Mouse (Mus musculus) liver, embryonic 13.5 days (tissue): ENCODE measurements around the gene Cntn2. TPM values are rescaled to one million over a fixed set of nuclear protein-coding genes. Genes with fewer than 3 reads are reported as not detected.

ENCODE experiments used
- ATAC-seq: fragments of 200-750 bp; cut with Nextera tagmentation; 2 replicates; pipeline ENCODE4 v1.8.0; 2017; ENCODE audit warnings: low read depth, mild to moderate bottlenecking, moderate number of reproducible peaks, moderate library complexity
- DNase-seq: peaks from one replicate; pipeline ENCODE4 v3.0.0; 2022
- H3K27ac ChIP-seq: fragments of 300-500 bp; sonication (generic); 2 replicates; pipeline ENCODE4 v1.5.1; 2015; ENCODE audit warnings: moderate library complexity, mild to moderate bottlenecking, inconsistent platforms
- H3K27me3 ChIP-seq: fragments of 300-500 bp; sonication (generic); 2 replicates; pipeline ENCODE4 v1.6.1; 2015; ENCODE audit warnings: mild to moderate bottlenecking, inconsistent platforms
- H3K36me3 ChIP-seq: fragments of 300-500 bp; sonication (generic); 2 replicates; pipeline ENCODE4 v1.6.1; 2015; ENCODE audit warnings: mild to moderate bottlenecking, inconsistent platforms
- H3K4me1 ChIP-seq: fragments of 300-500 bp; sonication (generic); replicated peaks from 2 replicates; pipeline ENCODE4 v1.6.1; 2015; ENCODE audit warnings: inconsistent platforms
- H3K4me2 ChIP-seq: fragments of 300-500 bp; sonication (generic); 2 replicates; pipeline ENCODE4 v1.6.1; 2015; ENCODE audit warnings: inconsistent platforms, mild to moderate bottlenecking, moderate library complexity
- H3K4me3 ChIP-seq: fragments of 300-500 bp; sonication (generic); replicated peaks from 2 replicates; pipeline ENCODE4 v1.5.1; 2015; ENCODE audit warnings: mild to moderate bottlenecking, inconsistent platforms
- H3K9ac ChIP-seq: fragments of 300-500 bp; sonication (generic); 2 replicates; pipeline ENCODE4 v1.6.1; 2015; ENCODE audit warnings: mild to moderate bottlenecking, inconsistent platforms
- H3K9me3 ChIP-seq: fragments of 300-500 bp; sonication (generic); replicated peaks from 2 replicates; pipeline ENCODE4 v1.6.1; 2016; ENCODE audit warnings: inconsistent platforms
- WGBS: fragments of 180-500 bp; shearing (Covaris S2); methylation state at CpG from one replicate; pipeline ENCODE4 v1.1.7; 2015; ENCODE audit not compliant: insufficient replicate concordance; 5-methylcytosine and 5-hydroxymethylcytosine counted together
- polyA plus RNA-seq: library from polyadenylated mRNA; unstranded; fragments of >200 nt; fragmentation: Nextera tagmentation; extraction: Ambion mirVana; gene quantifications from 2 replicates; pipeline ENCODE4 v1.2.1, GENCODE M21; 2015

Cntn2 gene
- polyA plus RNA-seq, 1 experiment from 2014 or later: 0.09 TPM

GRCm38 (mm10) chr1:132528071-132528470 lies 15.0 kb downstream of the Cntn2 start:
- no peaks in the 10 kb centered on the region for H3K36me3 ChIP-seq
- ATAC-seq: no peak
- 82% methylated on average over 13 of the region's 13 CpGs for WGBS
- no peak overlapping the region for H3K9ac ChIP-seq
- no peak for DNase-seq
- no peak overlapping the region for H3K4me2 ChIP-seq
- no peaks in the 10 kb centered on the region for H3K9me3 ChIP-seq
- no peak overlapping the region for H3K27ac ChIP-seq
- H3K27me3 ChIP-seq: peaks cover 23% of the 10 kb centered on the region
- no peak overlapping the region for H3K4me3 ChIP-seq
- H3K4me1 ChIP-seq: 0 out of 2 replicates have a peak, but pooled peaks cover 2% of the 10 kb centered on the region

GRCm38 (mm10) chr1:132525832-132526231 lies 17.2 kb downstream of the Cntn2 start:
- DNase-seq (peak; percentile 20), ATAC-seq (no peak)
- Histone ChIP-seq H3K9me3 (no peaks in the 10 kb centered on the region), H3K27me3 (peaks cover 3% of the 10 kb centered on the region; the same call in 1 of the 2 replicates), H3K4me1 (0 out of 2 replicates have a peak, but pooled peaks cover 2% of the 10 kb centered on the region), H3K36me3 (no peaks in the 10 kb centered on the region), H3K4me3 (no peak overlapping the region), H3K4me2 (no peak overlapping the region), H3K27ac (no peak overlapping the region), H3K9ac (no peak overlapping the region)
- 6% methylated on average over 10 of the region's 10 CpGs for WGBS

GRCm38 (mm10) chr1:132523920-132524319 lies 19.1 kb downstream of the Cntn2 start:
- H3K36me3 ChIP-seq: no peaks in the 10 kb centered on the region
- H3K4me3 ChIP-seq: no peak overlapping the region
- no peaks in the 10 kb centered on the region for H3K9me3 ChIP-seq
- H3K27ac ChIP-seq: no peak overlapping the region
- no peak overlapping the region for H3K9ac ChIP-seq
- peak; percentile 24 for DNase-seq
- H3K4me2 ChIP-seq: no peak overlapping the region
- no peak for ATAC-seq
- H3K4me1 ChIP-seq: no peaks in the 10 kb centered on the region; the same call in 1 of the 2 replicates
- H3K27me3 ChIP-seq: peaks cover 3% of the 10 kb centered on the region; the same call in 1 of the 2 replicates
- 17% methylated on average over 4 of the region's 4 CpGs for WGBS

GRCm38 (mm10) chr1:132523048-132523447 lies 20.0 kb downstream of the Cntn2 start:
- H3K27me3 ChIP-seq: peaks cover 3% of the 10 kb centered on the region; the same call in 1 of the 2 replicates
- H3K4me2 ChIP-seq: no peak overlapping the region
- H3K36me3 ChIP-seq: no peaks in the 10 kb centered on the region
- ATAC-seq (no peak), DNase-seq (no peak)
- H3K9ac ChIP-seq: no peak overlapping the region
- 70% methylated on average over 8 of the region's 8 CpGs for WGBS
- H3K27ac ChIP-seq: no peak overlapping the region
- H3K9me3 ChIP-seq: no peaks in the 10 kb centered on the region
- H3K4me3 ChIP-seq: no peak overlapping the region
- H3K4me1 ChIP-seq: no peaks in the 10 kb centered on the region; the same call in 1 of the 2 replicates

- Histone ChIP-seq H3K9ac (no peak overlapping the region), H3K4me2 (no peak overlapping the region), H3K36me3 (no peaks in the 10 kb centered on the region), H3K4me1 (no peaks in the 10 kb centered on the region; the same call in 1 of the 2 replicates), H3K9me3 (no peaks in the 10 kb centered on the region), H3K4me3 (no peak overlapping the region), H3K27me3 (peaks cover 3% of the 10 kb centered on the region; the same call in 1 of the 2 replicates), H3K27ac (no peak overlapping the region)
- DNase-seq (peak; percentile 39), ATAC-seq (peak; percentile 62; the same call in 1 of the 2 replicates)
- 11% methylated on average over 5 of the region's 6 CpGs for WGBS
Observed at GRCm38 (mm10) chr1:132520764-132521163, 22.3 kb downstream of the Cntn2 start.

GRCm38 (mm10) chr1:132519734-132520133 lies 23.3 kb downstream of the Cntn2 start:
- H3K4me3 ChIP-seq: no peak overlapping the region
- H3K4me2 ChIP-seq: no peak overlapping the region
- H3K27me3 ChIP-seq: no peaks in the 10 kb centered on the region
- no peaks in the 10 kb centered on the region for H3K36me3 ChIP-seq
- ATAC-seq (no peak), DNase-seq (no peak)
- WGBS: 76% methylated on average over 11 of the region's 11 CpGs
- no peak overlapping the region for H3K27ac ChIP-seq
- no peaks in the 10 kb centered on the region; the same call in 1 of the 2 replicates for H3K4me1 ChIP-seq
- no peaks in the 10 kb centered on the region for H3K9me3 ChIP-seq
- no peak overlapping the region for H3K9ac ChIP-seq

GRCm38 (mm10) chr1:132518621-132519020 lies 24.4 kb downstream of the Cntn2 start:
- no peaks in the 10 kb centered on the region for H3K9me3 ChIP-seq
- H3K4me1 ChIP-seq: no peaks in the 10 kb centered on the region; the same call in 1 of the 2 replicates
- H3K9ac ChIP-seq: no peak overlapping the region
- no peak for ATAC-seq
- no peak for DNase-seq
- 72% methylated on average over 18 of the region's 18 CpGs for WGBS
- no peaks in the 10 kb centered on the region for H3K27me3 ChIP-seq
- no peak overlapping the region for H3K4me3 ChIP-seq
- no peak overlapping the region for H3K4me2 ChIP-seq
- H3K36me3 ChIP-seq: no peaks in the 10 kb centered on the region
- no peak overlapping the region for H3K27ac ChIP-seq

- Histone ChIP-seq H3K36me3 (no peaks in the 10 kb centered on the region), H3K27me3 (no peaks in the 10 kb centered on the region), H3K4me2 (no peak overlapping the region), H3K4me1 (no peaks in the 10 kb centered on the region; the same call in 1 of the 2 replicates), H3K4me3 (no peak overlapping the region), H3K9me3 (no peaks in the 10 kb centered on the region), H3K9ac (no peak overlapping the region), H3K27ac (no peak overlapping the region)
- 82% methylated on average over 11 of the region's 11 CpGs for WGBS
- no peak for ATAC-seq
- DNase-seq: no peak
Observed at GRCm38 (mm10) chr1:132516776-132517175, 26.3 kb downstream of the Cntn2 start.

GRCm38 (mm10) chr1:132515339-132515738 lies 27.7 kb downstream of the Cntn2 start:
- 80% methylated on average over 12 of the region's 12 CpGs for WGBS
- H3K4me3 ChIP-seq: no peak overlapping the region
- no peaks in the 10 kb centered on the region for H3K9me3 ChIP-seq
- H3K4me2 ChIP-seq: no peak overlapping the region
- no peaks in the 10 kb centered on the region for H3K27me3 ChIP-seq
- no peaks in the 10 kb centered on the region; the same call in 1 of the 2 replicates for H3K4me1 ChIP-seq
- no peak overlapping the region for H3K27ac ChIP-seq
- H3K36me3 ChIP-seq: no peaks in the 10 kb centered on the region
- DNase-seq (no peak), ATAC-seq (no peak)
- no peak overlapping the region for H3K9ac ChIP-seq

GRCm38 (mm10) chr1:132512106-132512505 lies 30.9 kb downstream of the Cntn2 start:
- H3K4me2 ChIP-seq: no peak overlapping the region
- H3K4me1 ChIP-seq: no peaks in the 10 kb centered on the region
- peaks cover 16% of the 10 kb centered on the region for H3K36me3 ChIP-seq
- DNase-seq (no peak), ATAC-seq (no peak)
- H3K9me3 ChIP-seq: no peaks in the 10 kb centered on the region
- H3K4me3 ChIP-seq: no peak overlapping the region
- 68% methylated on average over 8 of the region's 8 CpGs for WGBS
- no peak overlapping the region for H3K27ac ChIP-seq
- H3K9ac ChIP-seq: no peak overlapping the region
- H3K27me3 ChIP-seq: no peaks in the 10 kb centered on the region

GRCm38 (mm10) chr1:132511521-132511920 lies 31.5 kb downstream of the Cntn2 start:
- Histone ChIP-seq H3K36me3 (peaks cover 22% of the 10 kb centered on the region), H3K9ac (no peak overlapping the region), H3K27me3 (no peaks in the 10 kb centered on the region), H3K27ac (no peak overlapping the region), H3K4me2 (no peak overlapping the region), H3K4me1 (no peaks in the 10 kb centered on the region), H3K4me3 (no peak overlapping the region), H3K9me3 (no peaks in the 10 kb centered on the region)
- WGBS: 50% methylated on average over 8 of the region's 8 CpGs
- DNase-seq (no peak), ATAC-seq (no peak)

- Histone ChIP-seq H3K27ac (no peak overlapping the region), H3K9me3 (no peaks in the 10 kb centered on the region), H3K4me2 (no peak overlapping the region), H3K9ac (no peak overlapping the region), H3K36me3 (peaks cover 38% of the 10 kb centered on the region), H3K27me3 (no peaks in the 10 kb centered on the region), H3K4me3 (no peak overlapping the region), H3K4me1 (no peaks in the 10 kb centered on the region)
- WGBS: 75% methylated on average over 5 of the region's 5 CpGs
- no peak for DNase-seq
- no peak for ATAC-seq
Observed at GRCm38 (mm10) chr1:132509771-132510170, 33.3 kb downstream of the Cntn2 start.
